Mouse (Mus musculus): Measurements from ENCODE around the gene Ctcfl. TPM values are rescaled to one million over a fixed set of nuclear protein-coding genes. Genes with fewer than 3 reads are reported as not detected.

Gene Ctcfl
- 0.07 TPM in 1 of 2 replicates, not detected in the other for polyA plus RNA-seq (2015; fragmentation: Nextera tagmentation; extraction: Ambion mirVana)

DNA sequence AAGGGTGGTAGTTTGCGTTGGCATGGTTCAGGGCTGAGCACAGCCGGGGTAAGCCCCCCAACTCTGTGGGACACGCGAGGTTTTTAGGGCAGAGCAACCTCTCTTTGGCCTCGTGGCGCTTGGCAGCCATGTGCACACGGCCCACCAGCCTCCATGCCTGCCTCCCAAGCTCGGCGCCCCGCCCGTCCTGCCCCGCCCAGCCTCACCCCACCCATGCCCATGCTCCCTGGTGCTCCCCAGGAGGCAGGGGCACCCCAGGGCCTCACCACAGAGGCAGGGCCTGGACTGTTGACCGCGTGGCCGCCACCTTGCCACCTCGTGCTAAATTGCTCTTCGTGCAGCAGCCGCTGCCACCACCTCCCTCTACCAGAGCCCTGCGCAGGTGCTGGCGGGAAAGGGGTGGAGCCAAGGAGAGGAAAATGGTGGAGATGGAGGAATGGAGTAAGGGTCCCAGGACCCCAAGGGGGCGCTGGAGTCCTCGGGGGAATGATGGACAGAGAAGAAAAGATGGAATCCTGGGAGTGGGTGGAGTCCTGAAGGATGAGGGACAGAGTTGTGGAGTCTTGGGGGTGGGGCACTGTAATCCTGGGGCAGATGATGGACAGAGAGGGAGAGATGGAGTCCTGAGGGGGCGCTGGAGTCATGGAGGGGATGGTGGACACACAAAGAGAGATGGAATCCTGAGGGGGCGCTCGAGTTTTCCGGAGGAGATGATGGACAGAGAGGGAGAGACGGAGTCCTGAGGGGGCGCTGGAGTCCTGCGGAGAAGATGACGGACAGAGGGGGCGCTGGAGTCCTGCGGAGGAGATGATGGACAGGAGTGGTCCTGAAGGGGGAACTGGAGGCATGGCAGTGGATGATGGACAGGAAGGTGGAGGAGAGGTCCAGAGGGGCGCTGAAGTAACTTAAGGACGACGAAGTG is at the start of gene Ctcfl:
Gene Ctcfl, minus strand, starts transcription at position 503 of the 922 bp plus-strand sequence.
- TF ChIP-seq EP300 (optimal IDR thresholded peaks at IDR 0.05) (no peak), CTCF (IDR thresholded peaks at IDR 0.05; ENCODE audit: low read depth) (no peak)
- no peaks in the 10 kb centered on the region for H3K4me1 ChIP-seq (replicated peaks; ENCODE audit: control insufficient read depth, insufficient read depth)
- H3K36me3 ChIP-seq (ENCODE audit: control insufficient read depth, insufficient read depth, low read length): no peaks in the 10 kb centered on the region
- H3K9me3 ChIP-seq (ENCODE audit: control insufficient read depth, low read length): no peaks in the 10 kb centered on the region
- H3K4me2 ChIP-seq (replicated peaks; ENCODE audit: low read depth): no peak within 1 kb of the TSS
- 0 out of 2 replicates have a peak, but pooled peaks have one; percentile 21 for ATAC-seq (ENCODE audit: low FRiP score, low TSS enrichment)
- WGBS: 85% methylated on average over 35 of the region's 35 CpGs
- H3K9ac ChIP-seq (ENCODE audit: low read length): no peak within 1 kb of the TSS
- no peaks in the 10 kb centered on the region for H3K27me3 ChIP-seq (ENCODE audit: control insufficient read depth, insufficient read depth, low read length)
- no peak within 1 kb of the TSS for H3K4me3 ChIP-seq (ENCODE audit: low read depth, low read length)
- no peak within 1 kb of the TSS for H3K27ac ChIP-seq (replicated peaks)
- no peak for DNase-seq (ENCODE audit: low spot score)

DNA sequence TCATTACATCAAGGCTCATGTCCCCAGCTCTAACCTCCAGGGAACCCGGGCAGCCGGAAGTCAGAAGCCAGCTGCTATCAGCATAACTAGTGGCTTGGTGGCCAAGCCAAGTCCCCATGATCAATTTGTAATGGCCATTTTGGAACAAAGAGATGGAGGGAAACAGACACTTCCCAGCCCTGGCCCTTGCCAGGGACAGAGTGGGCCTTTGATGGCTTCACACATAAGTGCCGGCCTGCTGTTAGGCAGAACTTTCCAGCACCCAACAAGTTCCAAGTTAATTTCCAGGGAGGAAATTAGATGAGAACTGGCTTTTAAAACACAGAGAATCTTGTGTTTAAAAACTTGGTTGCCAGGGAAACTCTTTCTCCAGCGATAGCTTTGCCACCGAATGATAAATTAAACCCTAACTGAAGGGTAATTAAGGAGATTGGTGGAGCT is 49.1 kb upstream of the Ctcfl start:
- ATAC-seq (ENCODE audit: low FRiP score, low TSS enrichment): no peak
- 52% methylated on average over 5 of the region's 5 CpGs for WGBS

GRCm38 (mm10) chr2:173165357-173165756 is 46.0 kb upstream of the Ctcfl start:
- WGBS: 86% methylated on average over 10 of the region's 10 CpGs
- Histone ChIP-seq H3K9me3 (ENCODE audit: control insufficient read depth, low read length) (no peaks in the 10 kb centered on the region), H3K9ac (ENCODE audit: low read length) (no peak overlapping the region), H3K4me1 (replicated peaks; ENCODE audit: control insufficient read depth, insufficient read depth) (no peaks in the 10 kb centered on the region), H3K36me3 (ENCODE audit: control insufficient read depth, insufficient read depth, low read length) (no peaks in the 10 kb centered on the region), H3K27ac (replicated peaks) (no peak overlapping the region), H3K4me2 (replicated peaks; ENCODE audit: low read depth) (no peak overlapping the region), H3K4me3 (ENCODE audit: low read depth, low read length) (no peak overlapping the region), H3K27me3 (ENCODE audit: control insufficient read depth, insufficient read depth, low read length) (no peaks in the 10 kb centered on the region)
- DNase-seq (ENCODE audit: low spot score) (no peak), ATAC-seq (ENCODE audit: low FRiP score, low TSS enrichment) (no peak)
- TF ChIP-seq CTCF (IDR thresholded peaks at IDR 0.05; ENCODE audit: low read depth) (no peak), EP300 (optimal IDR thresholded peaks at IDR 0.05) (no peak)

More for the DNA sequence above, 49.1 kb upstream of the Ctcfl start:
- Histone ChIP-seq H3K4me3 (ENCODE audit: low read depth, low read length) (no peak overlapping the region), H3K4me1 (replicated peaks; ENCODE audit: control insufficient read depth, insufficient read depth) (peaks cover 16% of the 10 kb centered on the region; the same call in 1 of the 2 replicates), H3K27ac (replicated peaks) (no peak overlapping the region; the same call in 1 of the 2 replicates), H3K36me3 (ENCODE audit: control insufficient read depth, insufficient read depth, low read length) (no peaks in the 10 kb centered on the region), H3K9ac (ENCODE audit: low read length) (no peak overlapping the region), H3K27me3 (ENCODE audit: control insufficient read depth, insufficient read depth, low read length) (no peaks in the 10 kb centered on the region), H3K9me3 (ENCODE audit: control insufficient read depth, low read length) (no peaks in the 10 kb centered on the region), H3K4me2 (replicated peaks; ENCODE audit: low read depth) (no peak overlapping the region)
- TF ChIP-seq CTCF (IDR thresholded peaks at IDR 0.05; ENCODE audit: low read depth) (no peak), EP300 (optimal IDR thresholded peaks at IDR 0.05) (no peak)
- DNase-seq (ENCODE audit: low spot score): no peak

GRCm38 (mm10) chr2:173164946-173165345 is 45.6 kb upstream of the Ctcfl start:
- Histone ChIP-seq H3K9me3 (ENCODE audit: control insufficient read depth, low read length) (no peaks in the 10 kb centered on the region), H3K9ac (ENCODE audit: low read length) (no peak overlapping the region), H3K27me3 (ENCODE audit: control insufficient read depth, insufficient read depth, low read length) (no peaks in the 10 kb centered on the region), H3K36me3 (ENCODE audit: control insufficient read depth, insufficient read depth, low read length) (no peaks in the 10 kb centered on the region), H3K4me1 (replicated peaks; ENCODE audit: control insufficient read depth, insufficient read depth) (0 out of 2 replicates have a peak, but pooled peaks cover under 1% of the 10 kb centered on the region), H3K4me2 (replicated peaks; ENCODE audit: low read depth) (no peak overlapping the region), H3K27ac (replicated peaks) (no peak overlapping the region), H3K4me3 (ENCODE audit: low read depth, low read length) (no peak overlapping the region)
- no peak for DNase-seq (ENCODE audit: low spot score)
- no peak for TF ChIP-seq CTCF (IDR thresholded peaks at IDR 0.05; ENCODE audit: low read depth)
- TF ChIP-seq EP300 (optimal IDR thresholded peaks at IDR 0.05): no peak
- 90% methylated on average over 10 of the region's 10 CpGs for WGBS
- ATAC-seq (ENCODE audit: low FRiP score, low TSS enrichment): no peak

GRCm38 (mm10) chr2:173164358-173164757 is 45.0 kb upstream of the Ctcfl start:
- H3K4me3 ChIP-seq (ENCODE audit: low read depth, low read length): no peak overlapping the region
- TF ChIP-seq CTCF (IDR thresholded peaks at IDR 0.05; ENCODE audit: low read depth) (peak; percentile 75), EP300 (optimal IDR thresholded peaks at IDR 0.05) (no peak)
- 45% methylated on average over 2 of the region's 2 CpGs for WGBS
- H3K4me1 ChIP-seq (replicated peaks; ENCODE audit: control insufficient read depth, insufficient read depth): 0 out of 2 replicates have a peak, but pooled peaks cover 2% of the 10 kb centered on the region
- DNase-seq (ENCODE audit: low spot score): peak; percentile 56
- no peaks in the 10 kb centered on the region for H3K36me3 ChIP-seq (ENCODE audit: control insufficient read depth, insufficient read depth, low read length)
- H3K27me3 ChIP-seq (ENCODE audit: control insufficient read depth, insufficient read depth, low read length): no peaks in the 10 kb centered on the region
- ATAC-seq (ENCODE audit: low FRiP score, low TSS enrichment): no peak
- no peaks in the 10 kb centered on the region for H3K9me3 ChIP-seq (ENCODE audit: control insufficient read depth, low read length)
- H3K9ac ChIP-seq (ENCODE audit: low read length): no peak overlapping the region
- no peak overlapping the region for H3K27ac ChIP-seq (replicated peaks)
- no peak overlapping the region for H3K4me2 ChIP-seq (replicated peaks; ENCODE audit: low read depth)

GRCm38 (mm10) chr2:173163380-173163779 is 44.1 kb upstream of the Ctcfl start:
- TF ChIP-seq CTCF (IDR thresholded peaks at IDR 0.05; ENCODE audit: low read depth): no peak

More at GRCm38 (mm10) chr2:173163380-173163779, 44.1 kb upstream of the Ctcfl start:
- 72% methylated on average over 8 of the region's 8 CpGs for WGBS
- DNase-seq (ENCODE audit: low spot score): no peak
- H3K27ac ChIP-seq (replicated peaks): no peak overlapping the region
- no peak for ATAC-seq (ENCODE audit: low FRiP score, low TSS enrichment)
- H3K36me3 ChIP-seq (ENCODE audit: control insufficient read depth, insufficient read depth, low read length): no peaks in the 10 kb centered on the region
- H3K27me3 ChIP-seq (ENCODE audit: control insufficient read depth, insufficient read depth, low read length): no peaks in the 10 kb centered on the region
- H3K4me3 ChIP-seq (ENCODE audit: low read depth, low read length): no peak overlapping the region
- H3K4me1 ChIP-seq (replicated peaks; ENCODE audit: control insufficient read depth, insufficient read depth): 0 out of 2 replicates have a peak, but pooled peaks cover 2% of the 10 kb centered on the region
- H3K9me3 ChIP-seq (ENCODE audit: control insufficient read depth, low read length): no peaks in the 10 kb centered on the region
- H3K9ac ChIP-seq (ENCODE audit: low read length): no peak overlapping the region
- H3K4me2 ChIP-seq (replicated peaks; ENCODE audit: low read depth): no peak overlapping the region
